Mouse (Mus musculus) layer of hippocampus, postnatal 10 days (tissue): ENCODE results near the gene Olfr1347. TPM values are rescaled to one million over a fixed set of nuclear protein-coding genes. Genes with fewer than 3 reads are reported as not detected.
"Not testable (repeated sequence)": the region's sequence is repeated elsewhere in the genome, so short reads cannot be mapped to it uniquely, and the experiment has no call there.

Experiments used
- DNase-seq, 2 experiments: peaks; one replicate each; pipeline ENCODE4 v3.0.0; 2021; ENCODE audit warnings: low spot score in 2 of 2
- long read RNA-seq: library from polyadenylated mRNA; stranded (forward); transcript quantifications from one replicate; pipeline ENCODE4 v2.0.0, GENCODE M21; 2023
- total RNA-seq, 2 experiments: library from RNA; stranded (reverse); gene quantifications; 2 replicates each; pipeline ENCODE4 v1.2.3; 2021

Gene Olfr1347
- total RNA-seq = not detected
- long read RNA-seq = 0 reads

- no peak for DNase-seq
Measured at GRCm38 (mm10) chr7:6499655-6500054, at the start of gene Olfr1347. Gene Olfr1347, minus strand, starts transcription at chr7:6499755.

GRCm38 (mm10) chr7:6526141-6526540, 26.6 kb upstream of the Olfr1347 start:
- DNase-seq = peak; percentile 14 to 33

GRCm38 (mm10) chr7:6525001-6525400, 25.4 kb upstream of the Olfr1347 start:
- DNase-seq = no peak

GRCm38 (mm10) chr7:6522850-6523249, 23.3 kb upstream of the Olfr1347 start, which contains the start of gene Olfr1349:
Gene Olfr1349, minus strand, starts transcription at chr7:6522950.
- DNase-seq = no peak

- no peak for DNase-seq
Measured at GRCm38 (mm10) chr7:6521666-6522065, 22.1 kb upstream of the Olfr1347 start.

GRCm38 (mm10) chr7:6508648-6509047, 9.1 kb upstream of the Olfr1347 start, which contains the start of gene Olfr1348:
Gene Olfr1348, minus strand, starts transcription at chr7:6508748.
- DNase-seq = no peak

GRCm38 (mm10) chr7:6486841-6487240, 12.7 kb downstream of the Olfr1347 start, which contains the start of gene Olfr5:
Gene Olfr5, minus strand, starts transcription at chr7:6486941.
- no peak for DNase-seq

GRCm38 (mm10) chr7:6477633-6478032, 21.9 kb downstream of the Olfr1347 start:
- not testable (repeated sequence) for DNase-seq

- DNase-seq = no peak
Measured at GRCm38 (mm10) chr7:6466951-6467350, 32.6 kb downstream of the Olfr1347 start, which contains the start of gene Olfr1346. Gene Olfr1346, plus strand, starts transcription at chr7:6467101.

GRCm38 (mm10) chr7:6456399-6456798, 43.2 kb downstream of the Olfr1347 start:
- DNase-seq = no peak

GRCm38 (mm10) chr7:6455868-6456267, 43.7 kb downstream of the Olfr1347 start, which contains the start of gene Olfr1336:
Gene Olfr1336, plus strand, starts transcription at chr7:6456168.
- no peak for DNase-seq

- no peak for DNase-seq
Measured at GRCm38 (mm10) chr7:6447771-6448170, 51.8 kb downstream of the Olfr1347 start.

- no peak for DNase-seq
Measured at GRCm38 (mm10) chr7:6441173-6441572, 58.4 kb downstream of the Olfr1347 start.

- DNase-seq = no peak
Measured at GRCm38 (mm10) chr7:6438388-6438787, 61.2 kb downstream of the Olfr1347 start, which contains the start of gene Olfr1344. Gene Olfr1344, plus strand, starts transcription at chr7:6438688.

Other genes starting within 250 kb of the Olfr1347 start
- gene Epp13, start 247.0 kb downstream of the Olfr1347 start, total RNA-seq = not detected
- 10 to 100 TPM; 14.5 to 17.2 TPM for gene Zfp667, start 213.2 kb downstream of the Olfr1347 start, total RNA-seq
- 10 to 100 TPM; 17.6 to 17.8 TPM for gene Zfp583, start 168.5 kb downstream of the Olfr1347 start, total RNA-seq
- 1 to 10 TPM; 5.6 to 6.8 TPM for gene Gm3854, start 156.0 kb downstream of the Olfr1347 start, total RNA-seq
- 1 to 10 TPM; 5.2 to 5.8 TPM for gene Zfp78, start 136.5 kb downstream of the Olfr1347 start, total RNA-seq
- 10 to 100 TPM in 1 of 2 experiments, 1 to 10 TPM in 1; 8.6 to 10.3 TPM for gene Zfp28, start 116.5 kb downstream of the Olfr1347 start, total RNA-seq
- gene Smim17, start 101.0 kb downstream of the Olfr1347 start, total RNA-seq = 10 to 100 TPM; 18.5 to 19.0 TPM
- under 1 TPM; 0.09 to 0.14 TPM for gene Gm20715, start 89.5 kb downstream of the Olfr1347 start, total RNA-seq
- 1 to 10 TPM; 1.1 to 1.4 TPM for gene Olfr1344, start 61.1 kb downstream of the Olfr1347 start, total RNA-seq
- under 1 TPM in 1 of 2 experiments, not detected in 1; 0.04 TPM for gene Olfr1336, start 43.6 kb downstream of the Olfr1347 start, total RNA-seq
- gene Olfr1346, start 32.7 kb downstream of the Olfr1347 start, total RNA-seq = not detected
- gene Olfr5, start 12.8 kb downstream of the Olfr1347 start, total RNA-seq = not detected
- not detected for gene Olfr1348, start 9.0 kb upstream of the Olfr1347 start, total RNA-seq
- gene Olfr1349, start 23.2 kb upstream of the Olfr1347 start, total RNA-seq = under 1 TPM in 1 of 2 experiments, not detected in 1; 0.22 TPM
- gene Olfr1350, start 65.1 kb upstream of the Olfr1347 start, total RNA-seq = not detected
- 10 to 100 TPM; 19.1 to 20.3 TPM for gene Zim1, start 196.7 kb upstream of the Olfr1347 start, total RNA-seq
- gene Peg3, start 230.7 kb upstream of the Olfr1347 start, total RNA-seq = 100 to 1,000 TPM; 158 to 168 TPM
- gene Usp29, start 230.8 kb upstream of the Olfr1347 start, total RNA-seq = 10 to 100 TPM; 47.1 to 47.6 TPM